Mouse (Mus musculus) gonadal fat pad, adult 2 months (tissue): ENCODE results near the gene Chrm5. TPM values are rescaled to one million over a fixed set of nuclear protein-coding genes. Genes with fewer than 3 reads are reported as not detected.
"Not testable (repeated sequence)": the region's sequence is repeated elsewhere in the genome, so short reads cannot be mapped to it uniquely, and the experiment has no call there.

ENCODE experiments used
- DNase-seq: peaks from one replicate; pipeline ENCODE4 v3.0.0-alpha.2; 2012; ENCODE audit warnings: low read depth
- polyA plus RNA-seq: library from polyadenylated mRNA; depleted of rRNA; stranded (reverse); fragments of >200 nt; gene quantifications from 2 replicates; pipeline ENCODE4 v1.2.3, GENCODE M21; 2012

Gene Chrm5
- polyA plus RNA-seq, 1 experiment, result not detected

- DNase-seq, result no peak
Measured at GRCm38 (mm10) chr2:112481564-112481963, 995 bp upstream of the Chrm5 start.

GRCm38 (mm10) chr2:112476554-112476953 lies 4.0 kb downstream of the Chrm5 start:
- DNase-seq, result no peak

GRCm38 (mm10) chr2:112474997-112475724 lies 5.4 kb downstream of the Chrm5 start:
- no peak for DNase-seq

DNA sequence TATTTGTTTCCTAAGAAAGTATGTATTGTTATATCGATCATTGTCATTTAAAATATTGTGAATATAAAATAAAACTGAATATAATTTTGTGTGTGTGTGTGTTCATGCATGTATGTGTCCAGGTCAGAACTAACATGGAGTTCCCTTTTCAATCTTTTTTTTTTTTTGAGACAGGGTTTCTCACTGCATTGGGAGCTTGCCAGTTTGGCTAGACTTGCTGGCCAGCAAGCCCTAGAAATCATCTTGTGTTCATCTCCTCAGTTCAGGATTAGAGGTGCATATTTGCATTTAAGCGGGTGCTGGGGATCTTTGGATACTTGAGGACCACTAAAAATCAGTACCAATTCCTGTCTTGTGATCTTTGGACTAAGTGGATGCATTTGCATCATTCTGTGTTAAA lies 8.5 kb downstream of the Chrm5 start:
- DNase-seq, result no peak

DNA sequence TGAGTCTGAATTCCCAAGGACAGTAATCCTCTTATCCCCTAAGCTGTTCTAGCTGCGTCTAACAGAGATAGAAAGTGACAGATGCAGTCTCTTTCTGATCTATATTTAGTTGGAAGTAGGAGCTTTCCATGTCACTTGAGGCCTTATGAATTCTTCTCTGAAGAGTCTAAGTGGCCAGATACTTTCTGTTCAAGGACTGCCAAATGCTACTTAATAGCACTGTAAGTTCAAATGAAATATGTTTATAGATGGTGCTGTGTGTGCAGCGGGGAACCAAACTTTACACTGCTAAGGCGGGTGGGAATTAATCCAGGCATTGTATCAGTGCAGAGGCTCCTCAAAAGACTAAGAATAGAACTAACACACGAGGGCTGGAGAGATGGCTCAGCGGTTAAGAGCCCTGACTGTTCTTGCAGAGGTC lies 9.6 kb downstream of the Chrm5 start:
- no peak for DNase-seq

- no peak for DNase-seq
Measured at GRCm38 (mm10) chr2:112469542-112469941, 11.0 kb downstream of the Chrm5 start.

GRCm38 (mm10) chr2:112460557-112460956 lies 20.0 kb downstream of the Chrm5 start:
- no peak for DNase-seq

DNA sequence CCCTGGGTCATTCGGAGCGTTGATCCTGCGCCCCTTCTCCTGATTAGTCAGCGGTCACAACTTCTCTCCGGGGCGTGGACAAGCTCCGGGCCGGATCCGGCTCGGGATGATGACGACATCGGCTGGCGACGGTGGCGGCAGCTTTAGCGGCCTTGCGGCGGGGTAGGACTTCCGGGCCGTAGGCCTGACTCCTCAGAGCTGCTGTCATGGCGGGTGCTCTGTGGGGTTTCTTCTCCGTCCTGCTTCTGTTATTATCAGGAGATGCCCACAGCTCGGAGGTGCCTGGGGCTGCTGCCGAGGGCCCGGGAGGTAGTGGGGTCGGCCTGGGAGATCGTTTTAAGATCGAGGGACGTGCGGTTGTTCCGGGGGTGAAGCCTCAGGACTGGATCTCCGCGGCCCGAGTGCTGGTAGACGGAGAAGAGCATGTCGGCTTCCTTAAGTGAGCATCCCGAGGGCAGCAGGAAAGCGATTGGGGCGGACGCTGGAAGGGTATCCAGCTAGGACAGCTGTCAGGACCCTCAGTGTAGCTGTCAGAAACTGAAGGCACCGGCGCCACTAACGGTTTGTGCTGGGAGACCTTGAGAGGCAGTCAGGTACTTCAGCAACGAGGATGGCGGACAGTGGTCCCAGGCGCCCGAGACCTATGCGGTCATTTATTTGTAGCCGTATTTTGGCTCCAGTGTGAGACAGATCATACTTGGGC lies 25.6 kb downstream of the Chrm5 start, which contains the start of gene Emc7:
TSS of gene Emc7 (plus strand) at position 136 of the 703 bp plus-strand sequence.
- no peak for DNase-seq

- DNase-seq, result no peak
Measured at GRCm38 (mm10) chr2:112454125-112454861, 26.3 kb downstream of the Chrm5 start.

GRCm38 (mm10) chr2:112452513-112452912 lies 28.1 kb downstream of the Chrm5 start:
- not testable (repeated sequence) for DNase-seq

DNA sequence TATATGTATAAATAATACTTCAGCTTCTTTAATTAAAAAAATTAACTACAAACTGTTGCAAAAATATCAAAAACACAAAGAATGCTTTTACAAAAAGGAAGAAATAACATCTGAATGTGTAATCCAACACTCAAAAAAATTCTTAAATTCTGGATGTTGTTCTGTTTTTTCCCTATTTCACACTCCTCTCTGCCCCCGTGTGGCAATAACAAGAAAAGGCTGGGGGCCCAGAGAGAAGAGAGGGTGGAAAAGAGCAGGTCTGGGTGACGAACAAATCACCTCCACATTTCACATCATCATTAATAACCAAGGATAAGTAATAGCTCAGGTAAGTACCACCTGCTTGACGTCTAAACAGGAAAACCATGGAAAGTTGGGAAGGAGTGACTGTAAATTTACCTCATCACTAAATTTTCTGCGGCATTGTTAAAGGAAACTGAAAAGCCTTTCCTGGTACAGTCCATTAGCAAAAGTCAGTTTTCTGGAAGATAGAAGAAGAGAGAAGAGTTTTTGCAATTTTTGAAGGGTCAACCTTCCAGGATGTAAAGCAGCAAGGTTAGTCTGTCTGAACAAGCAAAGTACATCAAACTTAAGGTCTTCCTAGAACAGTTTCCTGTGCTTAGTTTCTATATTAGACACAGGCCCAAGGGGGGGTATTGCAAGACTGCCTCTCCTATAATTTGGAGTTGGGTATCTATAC lies 30.8 kb downstream of the Chrm5 start:
- DNase-seq, result no peak

DNA sequence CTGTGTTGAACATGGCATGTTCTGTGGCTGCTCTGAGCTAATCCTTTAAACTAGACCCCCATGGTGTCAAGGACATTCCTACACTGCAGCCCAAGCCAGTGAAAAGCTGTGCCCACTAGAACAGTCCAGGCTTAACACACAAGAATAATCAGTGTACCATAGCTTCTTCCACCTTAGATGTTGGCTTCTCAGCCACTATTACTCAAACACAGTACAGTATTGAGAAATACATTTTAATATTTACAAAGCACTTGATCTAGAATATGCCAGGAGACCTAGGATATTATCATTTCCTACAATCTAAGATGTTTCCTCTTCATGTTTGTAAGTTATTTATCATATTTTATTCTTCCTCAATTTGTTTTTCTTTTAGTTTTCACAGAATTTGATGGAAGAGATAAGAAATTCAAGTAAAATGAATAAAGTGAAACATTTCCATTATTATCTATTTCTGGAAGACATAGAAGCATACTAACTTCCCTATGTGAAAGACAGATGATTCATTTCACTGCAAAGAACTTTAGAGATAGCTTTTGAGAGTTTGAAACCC lies 32.0 kb downstream of the Chrm5 start:
- DNase-seq, result no peak

- not testable (repeated sequence) for DNase-seq
Measured at GRCm38 (mm10) chr2:112448046-112448445, 32.5 kb downstream of the Chrm5 start.

GRCm38 (mm10) chr2:112445511-112445910 lies 35.1 kb downstream of the Chrm5 start:
- no peak for DNase-seq

- no peak for DNase-seq
Measured at GRCm38 (mm10) chr2:112443491-112443890, 37.1 kb downstream of the Chrm5 start.

DNA sequence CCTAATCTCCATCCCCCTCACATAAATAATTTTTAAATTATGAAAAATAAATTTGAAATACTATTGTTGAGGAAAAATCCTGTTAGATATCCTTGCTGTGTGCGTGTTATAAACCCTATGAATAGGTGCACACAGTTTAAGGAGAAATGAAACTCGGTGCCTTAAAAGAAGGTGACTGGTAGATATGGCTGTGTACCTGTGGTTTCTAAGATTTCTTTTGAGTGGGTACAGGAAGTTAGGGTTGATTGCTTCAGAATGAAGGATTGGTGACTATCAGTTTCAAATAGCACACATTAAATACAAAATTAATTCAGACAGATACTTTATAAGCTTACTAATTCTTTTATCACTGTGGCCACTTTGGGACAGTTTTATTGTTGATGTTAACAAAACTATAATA lies 43.0 kb downstream of the Chrm5 start:
- DNase-seq, result no peak

DNA sequence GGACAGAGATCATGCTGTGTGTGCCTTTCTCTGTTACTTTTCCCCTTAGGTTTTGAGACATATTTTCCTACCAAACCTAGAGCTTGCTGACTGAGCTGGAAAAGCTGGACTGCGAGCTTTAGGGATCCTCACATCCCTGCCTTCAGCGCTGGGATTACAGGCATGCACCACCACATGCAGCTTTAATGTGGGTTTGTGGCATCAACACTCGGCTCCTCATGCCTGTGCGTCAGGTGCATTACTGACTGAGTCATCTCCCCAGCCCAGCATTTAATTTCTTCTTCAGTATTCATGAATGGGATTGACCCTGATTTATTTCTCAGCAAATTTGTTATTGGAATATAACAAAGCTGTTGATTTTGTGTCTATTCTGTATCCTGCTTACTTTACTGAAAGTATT lies 44.3 kb downstream of the Chrm5 start:
- DNase-seq, result no peak

DNA sequence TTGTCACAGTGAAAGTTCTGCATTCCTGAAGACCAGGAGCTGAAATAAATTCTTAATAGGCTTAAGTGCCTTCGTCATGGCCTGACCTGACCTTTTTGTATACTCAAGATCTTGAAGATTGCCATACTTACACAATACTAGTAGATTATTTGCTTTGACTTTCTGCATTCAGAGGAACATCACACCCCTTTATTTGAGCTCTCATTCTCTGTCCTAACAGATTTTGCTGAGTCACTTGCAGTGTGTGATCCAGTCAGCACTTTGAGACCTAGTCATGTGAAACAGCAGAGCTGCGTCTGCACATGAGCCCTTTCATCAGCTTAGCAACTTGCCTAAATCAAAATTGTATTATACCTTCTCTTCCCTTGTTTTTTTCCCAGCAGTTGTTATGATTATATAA lies 47.2 kb downstream of the Chrm5 start:
- no peak for DNase-seq

GRCm38 (mm10) chr2:112432523-112432922 lies 48.0 kb downstream of the Chrm5 start:
- DNase-seq, result no peak

DNA sequence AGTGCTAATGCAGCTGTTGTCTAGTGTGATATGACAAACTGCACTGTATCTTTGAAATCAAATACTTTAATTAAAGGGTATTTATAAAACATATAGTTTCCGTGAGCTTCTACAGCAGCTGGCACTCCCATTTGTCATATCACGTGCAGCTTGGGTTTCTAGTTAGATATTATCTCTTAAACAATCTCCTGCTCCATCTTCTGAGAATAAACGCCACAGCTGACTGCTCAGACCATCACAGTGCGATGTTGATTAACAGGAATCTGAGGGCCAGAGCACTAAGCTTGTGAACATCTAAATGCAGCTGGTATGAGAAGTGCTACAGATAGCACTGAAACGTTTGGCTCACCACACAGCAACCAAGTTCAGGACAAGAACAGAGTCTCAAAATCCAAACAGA lies 50.2 kb downstream of the Chrm5 start:
- no peak for DNase-seq

DNA sequence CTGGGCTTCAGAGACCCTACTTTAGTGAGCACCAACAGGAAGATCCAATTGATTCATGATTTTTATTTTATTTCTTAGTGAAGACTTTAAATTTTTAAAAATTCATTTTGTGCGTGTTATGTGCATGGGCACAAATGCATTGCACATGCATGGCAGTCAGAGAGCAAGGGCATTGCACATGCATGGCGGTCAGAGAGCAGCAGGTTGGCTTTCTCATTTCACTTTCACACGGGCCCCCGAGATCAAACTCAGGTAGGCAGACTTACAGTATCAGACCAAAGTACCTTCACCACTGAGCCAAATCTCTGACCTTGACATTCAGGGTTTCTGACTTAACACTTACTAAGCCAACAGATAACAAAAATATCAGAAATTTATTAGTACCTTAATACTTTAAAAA lies 50.9 kb downstream of the Chrm5 start:
- no peak for DNase-seq
